Mouse (Mus musculus) liver, postnatal 0 days (tissue): ENCODE measurements around the gene Spint5. TPM values are rescaled to one million over a fixed set of nuclear protein-coding genes. Genes with fewer than 3 reads are reported as not detected.

Experiments used
- ATAC-seq: fragments of 200-750 bp; cut with Nextera tagmentation; 2 replicates; pipeline ENCODE4 v1.8.0; 2017; ENCODE audit warnings: mild to moderate bottlenecking, moderate library complexity
- DNase-seq: peaks from one replicate; pipeline ENCODE4 v3.0.0-alpha.2; 2016
- H3K27ac ChIP-seq: fragments of 300-500 bp; sonication (generic); 2 replicates; pipeline ENCODE4 v1.5.1; 2014; ENCODE audit warnings: antibody characterized with exemption, moderate library complexity, mild to moderate bottlenecking, low read depth
- H3K27me3 ChIP-seq: fragments of 300-500 bp; sonication (generic); 2 replicates; pipeline ENCODE4 v1.6.1; 2014; ENCODE audit warnings: low read length, control low read depth, mixed read lengths; ENCODE audit not compliant: insufficient read depth
- H3K36me3 ChIP-seq: fragments of 300-500 bp; sonication (generic); replicated peaks from 2 replicates; pipeline ENCODE4 v1.6.1; 2014; ENCODE audit warnings: mild to moderate bottlenecking, control low read depth, low read length, moderate library complexity, mixed read lengths; ENCODE audit not compliant: insufficient read depth
- H3K4me1 ChIP-seq: fragments of 300-500 bp; sonication (generic); 2 replicates; pipeline ENCODE4 v1.6.1; 2014; ENCODE audit warnings: antibody characterized with exemption, mild to moderate bottlenecking, control low read depth; ENCODE audit not compliant: insufficient read depth
- H3K4me2 ChIP-seq: fragments of 300-500 bp; sonication (generic); 2 replicates; pipeline ENCODE4 v1.6.1; 2014; ENCODE audit warnings: low read depth, mild to moderate bottlenecking, low read length, moderate library complexity, mixed read lengths
- H3K4me3 ChIP-seq: fragments of 300-500 bp; sonication (generic); 2 replicates; pipeline ENCODE4 v1.5.1; 2014; ENCODE audit warnings: low read depth, low read length
- H3K9ac ChIP-seq: fragments of 300-500 bp; sonication (generic); replicated peaks from 2 replicates; pipeline ENCODE4 v1.6.1; 2014; ENCODE audit warnings: mild to moderate bottlenecking, moderate library complexity
- H3K9me3 ChIP-seq: fragments of 300-500 bp; sonication (generic); 2 replicates; pipeline ENCODE4 v1.6.1; 2016; ENCODE audit warnings: mild to moderate bottlenecking, control low read depth, low read length, mixed read lengths
- CTCF ChIP-seq: sonication (generic); IDR thresholded peaks from 2 replicates; pipeline ENCODE4 v1.5.1; 2016; ENCODE audit warnings: antibody characterized with exemption, low read depth
- EP300 ChIP-seq: IDR thresholded peaks from 2 replicates; pipeline ENCODE4 v1.6.1; 2016; ENCODE audit warnings: antibody characterized with exemption, low read depth, mild to moderate bottlenecking
- WGBS: fragments of 180-500 bp; shearing (Covaris S2); extraction: QIAGEN DNeasy Blood & Tissue Kit; methylation state at CpG from one replicate; pipeline ENCODE4 v1.1.7; 2014; ENCODE audit not compliant: insufficient replicate concordance; 5-methylcytosine and 5-hydroxymethylcytosine counted together
- polyA plus RNA-seq: library from polyadenylated mRNA; unstranded; fragments of >200 nt; fragmentation: Nextera tagmentation; extraction: Ambion mirVana; gene quantifications from 2 replicates; pipeline ENCODE4 v1.2.1, GENCODE M21; 2015

Spint5 gene
- polyA plus RNA-seq, 1 experiment from 2014 or later, result not detected

GRCm38 (mm10) chr2:164754800-164755199 is 39.7 kb downstream of the Spint5 start:
- H3K36me3 ChIP-seq, result peaks cover 93% of the 10 kb centered on the region
- no peak overlapping the region for H3K9ac ChIP-seq

GRCm38 (mm10) chr2:164757841-164758240 is 42.7 kb downstream of the Spint5 start:
- DNase-seq, result no peak
- no peak for ATAC-seq
- no peaks in the 10 kb centered on the region for H3K27me3 ChIP-seq
- H3K4me1 ChIP-seq, result peaks cover 42% of the 10 kb centered on the region
- 88% methylated on average over 8 of the region's 11 CpGs for WGBS
- H3K27ac ChIP-seq, result peak overlapping the region; percentile 73
- TF ChIP-seq CTCF (no peak), EP300 (no peak)
- no peaks in the 10 kb centered on the region for H3K9me3 ChIP-seq
- peak overlapping the region; percentile 46; the same call in 1 of the 2 replicates for H3K9ac ChIP-seq
- no peak overlapping the region for H3K4me3 ChIP-seq
- peaks cover 91% of the 10 kb centered on the region for H3K36me3 ChIP-seq
- no peak overlapping the region for H3K4me2 ChIP-seq

More at GRCm38 (mm10) chr2:164754800-164755199, 39.7 kb downstream of the Spint5 start:
- H3K27ac ChIP-seq, result peak overlapping the region; percentile 39; the same call in 1 of the 2 replicates
- H3K9me3 ChIP-seq, result no peaks in the 10 kb centered on the region
- peaks cover 14% of the 10 kb centered on the region for H3K4me1 ChIP-seq
- WGBS, result 78% methylated on average over 2 of the region's 2 CpGs
- H3K27me3 ChIP-seq, result no peaks in the 10 kb centered on the region
- TF ChIP-seq EP300 (no peak), CTCF (no peak)
- no peak overlapping the region for H3K4me2 ChIP-seq
- ATAC-seq, result no peak
- no peak for DNase-seq
- no peak overlapping the region for H3K4me3 ChIP-seq

- Histone ChIP-seq H3K9ac (peak overlapping the region; percentile 46), H3K4me1 (peaks cover 47% of the 10 kb centered on the region), H3K9me3 (no peaks in the 10 kb centered on the region), H3K4me2 (0 out of 2 replicates have a peak overlapping the region, but pooled peaks have one; percentile 20), H3K36me3 (peaks cover 90% of the 10 kb centered on the region), H3K4me3 (no peak overlapping the region), H3K27me3 (no peaks in the 10 kb centered on the region), H3K27ac (peak overlapping the region; percentile 73)
- DNase-seq, result no peak
- peak; percentile 52 for ATAC-seq
- no peak for TF ChIP-seq CTCF
- peak; percentile 94 for TF ChIP-seq EP300
- 53% methylated on average over 1 of the region's 1 CpGs for WGBS
Observed at GRCm38 (mm10) chr2:164758692-164759091, 43.6 kb downstream of the Spint5 start.

- Histone ChIP-seq H3K4me1 (peaks cover 47% of the 10 kb centered on the region), H3K4me2 (peak overlapping the region; percentile 1), H3K27me3 (no peaks in the 10 kb centered on the region), H3K4me3 (no peak overlapping the region), H3K9ac (peak overlapping the region; percentile 0; the same call in 1 of the 2 replicates), H3K36me3 (peaks cover 80% of the 10 kb centered on the region), H3K27ac (peak overlapping the region; percentile 73), H3K9me3 (no peaks in the 10 kb centered on the region)
- ATAC-seq, result peak; percentile 73
- 56% methylated on average over 4 of the region's 4 CpGs for WGBS
- TF ChIP-seq EP300 (peak; percentile 99), CTCF (no peak)
- DNase-seq, result peak; percentile 58
Observed at GRCm38 (mm10) chr2:164760059-164760833, 45.1 kb downstream of the Spint5 start.

GRCm38 (mm10) chr2:164761502-164761901 is 46.4 kb downstream of the Spint5 start:
- peak overlapping the region; percentile 55 for H3K9ac ChIP-seq
- no peaks in the 10 kb centered on the region for H3K27me3 ChIP-seq
- WGBS, result 67% methylated on average over 2 of the region's 2 CpGs
- peak; percentile 96 for TF ChIP-seq EP300
- TF ChIP-seq CTCF, result no peak
- ATAC-seq (peak; percentile 91), DNase-seq (peak; percentile 60)
- H3K27ac ChIP-seq, result peak overlapping the region; percentile 73
- H3K9me3 ChIP-seq, result no peaks in the 10 kb centered on the region
- H3K4me1 ChIP-seq, result peaks cover 47% of the 10 kb centered on the region
- H3K36me3 ChIP-seq, result peaks cover 80% of the 10 kb centered on the region
- H3K4me3 ChIP-seq, result no peak overlapping the region
- no peak overlapping the region for H3K4me2 ChIP-seq

GRCm38 (mm10) chr2:164761971-164762370 is 46.9 kb downstream of the Spint5 start:
- no peak overlapping the region for H3K4me2 ChIP-seq
- DNase-seq, result no peak
- H3K9me3 ChIP-seq, result no peaks in the 10 kb centered on the region
- H3K27me3 ChIP-seq, result no peaks in the 10 kb centered on the region
- peak overlapping the region; percentile 55 for H3K9ac ChIP-seq
- peak overlapping the region; percentile 73 for H3K27ac ChIP-seq
- H3K36me3 ChIP-seq, result peaks cover 80% of the 10 kb centered on the region
- peak; percentile 1; the same call in 1 of the 2 replicates for ATAC-seq
- 88% methylated on average over 4 of the region's 4 CpGs for WGBS
- TF ChIP-seq EP300 (no peak), CTCF (no peak)
- H3K4me3 ChIP-seq, result no peak overlapping the region
- peaks cover 47% of the 10 kb centered on the region for H3K4me1 ChIP-seq
